Mouse (Mus musculus): ENCODE measurements around the gene Tmtc1. TPM values are rescaled to one million over a fixed set of nuclear protein-coding genes. Genes with fewer than 3 reads are reported as not detected.

Tmtc1 gene
- polyA plus RNA-seq, 1 experiment from 2014 or later: 0.74 TPM

- Histone ChIP-seq H3K4me2 (replicated peaks; ENCODE audit: low read depth, low read length) (no peak overlapping the region), H3K36me3 (ENCODE audit: control insufficient read depth, insufficient read depth, low read length) (no peaks in the 10 kb centered on the region), H3K4me1 (replicated peaks; ENCODE audit: control insufficient read depth, insufficient read depth, low read length) (no peaks in the 10 kb centered on the region), H3K9me3 (ENCODE audit: control insufficient read depth, low read length) (no peaks in the 10 kb centered on the region), H3K9ac (ENCODE audit: low read depth, low read length) (no peak overlapping the region), H3K27me3 (ENCODE audit: control insufficient read depth, insufficient read depth, low read length) (no peaks in the 10 kb centered on the region), H3K27ac (ENCODE audit: low read depth, low read length) (no peak overlapping the region), H3K4me3 (ENCODE audit: low read depth, low read length) (no peak overlapping the region)
- no peak for ATAC-seq (ENCODE audit: low FRiP score)
- WGBS: 75% methylated on average over 2 of the region's 2 CpGs
- no peak for DNase-seq (ENCODE audit: low spot score)
These were observed 38.6 kb downstream of the Tmtc1 start for GRCm38 (mm10) chr6:148405599-148405998.

- Histone ChIP-seq H3K4me3 (ENCODE audit: low read depth, low read length) (no peak overlapping the region), H3K4me1 (replicated peaks; ENCODE audit: control insufficient read depth, insufficient read depth, low read length) (no peaks in the 10 kb centered on the region), H3K9ac (ENCODE audit: low read depth, low read length) (no peak overlapping the region), H3K9me3 (ENCODE audit: control insufficient read depth, low read length) (no peaks in the 10 kb centered on the region), H3K36me3 (ENCODE audit: control insufficient read depth, insufficient read depth, low read length) (no peaks in the 10 kb centered on the region), H3K27me3 (ENCODE audit: control insufficient read depth, insufficient read depth, low read length) (no peaks in the 10 kb centered on the region), H3K27ac (ENCODE audit: low read depth, low read length) (no peak overlapping the region), H3K4me2 (replicated peaks; ENCODE audit: low read depth, low read length) (no peak overlapping the region)
- WGBS: 38% methylated on average over 1 of the region's 1 CpGs
- ATAC-seq (ENCODE audit: low FRiP score): no peak
- no peak for DNase-seq (ENCODE audit: low spot score)
These were observed 39.7 kb downstream of the Tmtc1 start for GRCm38 (mm10) chr6:148404500-148404899.

GRCm38 (mm10) chr6:148403761-148404160 is 40.4 kb downstream of the Tmtc1 start:
- ATAC-seq (ENCODE audit: low FRiP score): no peak
- no peaks in the 10 kb centered on the region for H3K9me3 ChIP-seq (ENCODE audit: control insufficient read depth, low read length)
- WGBS: 79% methylated on average over 3 of the region's 3 CpGs
- H3K36me3 ChIP-seq (ENCODE audit: control insufficient read depth, insufficient read depth, low read length): no peaks in the 10 kb centered on the region
- H3K4me1 ChIP-seq (replicated peaks; ENCODE audit: control insufficient read depth, insufficient read depth, low read length): no peaks in the 10 kb centered on the region
- H3K27ac ChIP-seq (ENCODE audit: low read depth, low read length): no peak overlapping the region
- no peak overlapping the region for H3K4me3 ChIP-seq (ENCODE audit: low read depth, low read length)
- no peaks in the 10 kb centered on the region for H3K27me3 ChIP-seq (ENCODE audit: control insufficient read depth, insufficient read depth, low read length)
- H3K9ac ChIP-seq (ENCODE audit: low read depth, low read length): no peak overlapping the region
- no peak overlapping the region for H3K4me2 ChIP-seq (replicated peaks; ENCODE audit: low read depth, low read length)
- DNase-seq (ENCODE audit: low spot score): no peak

- no peak overlapping the region for H3K9ac ChIP-seq (ENCODE audit: low read depth, low read length)
- H3K27ac ChIP-seq (ENCODE audit: low read depth, low read length): no peak overlapping the region
- no peaks in the 10 kb centered on the region for H3K27me3 ChIP-seq (ENCODE audit: control insufficient read depth, insufficient read depth, low read length)
- H3K4me1 ChIP-seq (replicated peaks; ENCODE audit: control insufficient read depth, insufficient read depth, low read length): no peaks in the 10 kb centered on the region
- no peaks in the 10 kb centered on the region for H3K36me3 ChIP-seq (ENCODE audit: control insufficient read depth, insufficient read depth, low read length)
- no peak for ATAC-seq (ENCODE audit: low FRiP score)
- no peak overlapping the region for H3K4me2 ChIP-seq (replicated peaks; ENCODE audit: low read depth, low read length)
- WGBS: 89% methylated on average over 6 of the region's 6 CpGs
- no peak for DNase-seq (ENCODE audit: low spot score)
- H3K4me3 ChIP-seq (ENCODE audit: low read depth, low read length): no peak overlapping the region
- no peaks in the 10 kb centered on the region for H3K9me3 ChIP-seq (ENCODE audit: control insufficient read depth, low read length)
These were observed 43.2 kb downstream of the Tmtc1 start for GRCm38 (mm10) chr6:148401031-148401430.

GRCm38 (mm10) chr6:148399541-148399940 is 44.6 kb downstream of the Tmtc1 start:
- Histone ChIP-seq H3K4me3 (ENCODE audit: low read depth, low read length) (no peak overlapping the region), H3K27me3 (ENCODE audit: control insufficient read depth, insufficient read depth, low read length) (no peaks in the 10 kb centered on the region), H3K27ac (ENCODE audit: low read depth, low read length) (no peak overlapping the region), H3K4me1 (replicated peaks; ENCODE audit: control insufficient read depth, insufficient read depth, low read length) (no peaks in the 10 kb centered on the region), H3K9me3 (ENCODE audit: control insufficient read depth, low read length) (no peaks in the 10 kb centered on the region), H3K36me3 (ENCODE audit: control insufficient read depth, insufficient read depth, low read length) (no peaks in the 10 kb centered on the region), H3K4me2 (replicated peaks; ENCODE audit: low read depth, low read length) (no peak overlapping the region), H3K9ac (ENCODE audit: low read depth, low read length) (no peak overlapping the region)
- DNase-seq (ENCODE audit: low spot score) (no peak), ATAC-seq (ENCODE audit: low FRiP score) (no peak)
- 100% methylated on average over 2 of the region's 2 CpGs for WGBS

- H3K27me3 ChIP-seq (ENCODE audit: control insufficient read depth, insufficient read depth, low read length): no peaks in the 10 kb centered on the region
- no peak overlapping the region for H3K27ac ChIP-seq (ENCODE audit: low read depth, low read length)
- no peak for ATAC-seq (ENCODE audit: low FRiP score)
- H3K9me3 ChIP-seq (ENCODE audit: control insufficient read depth, low read length): no peaks in the 10 kb centered on the region
- WGBS: 91% methylated on average over 2 of the region's 2 CpGs
- no peak overlapping the region for H3K4me3 ChIP-seq (ENCODE audit: low read depth, low read length)
- no peaks in the 10 kb centered on the region for H3K4me1 ChIP-seq (replicated peaks; ENCODE audit: control insufficient read depth, insufficient read depth, low read length)
- H3K4me2 ChIP-seq (replicated peaks; ENCODE audit: low read depth, low read length): no peak overlapping the region
- no peaks in the 10 kb centered on the region for H3K36me3 ChIP-seq (ENCODE audit: control insufficient read depth, insufficient read depth, low read length)
- DNase-seq (ENCODE audit: low spot score): no peak
- H3K9ac ChIP-seq (ENCODE audit: low read depth, low read length): no peak overlapping the region
These were observed 45.3 kb downstream of the Tmtc1 start for GRCm38 (mm10) chr6:148398888-148399287.

GRCm38 (mm10) chr6:148397270-148397669 is 46.9 kb downstream of the Tmtc1 start:
- no peak for DNase-seq (ENCODE audit: low spot score)
- no peaks in the 10 kb centered on the region for H3K4me1 ChIP-seq (replicated peaks; ENCODE audit: control insufficient read depth, insufficient read depth, low read length)
- ATAC-seq (ENCODE audit: low FRiP score): no peak
- H3K27me3 ChIP-seq (ENCODE audit: control insufficient read depth, insufficient read depth, low read length): no peaks in the 10 kb centered on the region
- no peak overlapping the region for H3K4me3 ChIP-seq (ENCODE audit: low read depth, low read length)
- no peak overlapping the region for H3K4me2 ChIP-seq (replicated peaks; ENCODE audit: low read depth, low read length)
- 79% methylated on average over 5 of the region's 5 CpGs for WGBS
- H3K9me3 ChIP-seq (ENCODE audit: control insufficient read depth, low read length): no peaks in the 10 kb centered on the region
- H3K9ac ChIP-seq (ENCODE audit: low read depth, low read length): no peak overlapping the region
- no peaks in the 10 kb centered on the region for H3K36me3 ChIP-seq (ENCODE audit: control insufficient read depth, insufficient read depth, low read length)
- H3K27ac ChIP-seq (ENCODE audit: low read depth, low read length): no peak overlapping the region

GRCm38 (mm10) chr6:148395272-148395671 is 48.9 kb downstream of the Tmtc1 start:
- H3K27me3 ChIP-seq (ENCODE audit: control insufficient read depth, insufficient read depth, low read length): no peaks in the 10 kb centered on the region
- no peak overlapping the region for H3K27ac ChIP-seq (ENCODE audit: low read depth, low read length)
- H3K4me2 ChIP-seq (replicated peaks; ENCODE audit: low read depth, low read length): no peak overlapping the region
- H3K9me3 ChIP-seq (ENCODE audit: control insufficient read depth, low read length): no peaks in the 10 kb centered on the region
- H3K36me3 ChIP-seq (ENCODE audit: control insufficient read depth, insufficient read depth, low read length): no peaks in the 10 kb centered on the region
- ATAC-seq (ENCODE audit: low FRiP score) (no peak), DNase-seq (ENCODE audit: low spot score) (no peak)
- 91% methylated on average over 3 of the region's 3 CpGs for WGBS
- no peak overlapping the region for H3K9ac ChIP-seq (ENCODE audit: low read depth, low read length)
- H3K4me3 ChIP-seq (ENCODE audit: low read depth, low read length): no peak overlapping the region
- H3K4me1 ChIP-seq (replicated peaks; ENCODE audit: control insufficient read depth, insufficient read depth, low read length): no peaks in the 10 kb centered on the region

- no peak overlapping the region for H3K27ac ChIP-seq (ENCODE audit: low read depth, low read length)
- DNase-seq (ENCODE audit: low spot score): no peak
- H3K9me3 ChIP-seq (ENCODE audit: control insufficient read depth, low read length): no peaks in the 10 kb centered on the region
- no peak overlapping the region for H3K9ac ChIP-seq (ENCODE audit: low read depth, low read length)
- no peaks in the 10 kb centered on the region for H3K36me3 ChIP-seq (ENCODE audit: control insufficient read depth, insufficient read depth, low read length)
- no peaks in the 10 kb centered on the region for H3K27me3 ChIP-seq (ENCODE audit: control insufficient read depth, insufficient read depth, low read length)
- no peak for ATAC-seq (ENCODE audit: low FRiP score)
- WGBS: 89% methylated on average over 3 of the region's 3 CpGs
- H3K4me2 ChIP-seq (replicated peaks; ENCODE audit: low read depth, low read length): no peak overlapping the region
- H3K4me3 ChIP-seq (ENCODE audit: low read depth, low read length): no peak overlapping the region
- H3K4me1 ChIP-seq (replicated peaks; ENCODE audit: control insufficient read depth, insufficient read depth, low read length): no peaks in the 10 kb centered on the region
These were observed 49.9 kb downstream of the Tmtc1 start for GRCm38 (mm10) chr6:148394294-148394693.

Measured in hindbrain, embryonic 11.5 days (tissue).